Mouse (Mus musculus) forebrain, embryonic 15.5 days (tissue): ENCODE measurements around the gene Oas1c. TPM values are rescaled to one million over a fixed set of nuclear protein-coding genes. Genes with fewer than 3 reads are reported as not detected.
"Not testable (repeated sequence)": the region's sequence is repeated elsewhere in the genome, so short reads cannot be mapped to it uniquely, and the experiment has no call there.

Experiments
- ATAC-seq: fragments of 200-750 bp; cut with Nextera tagmentation; replicated peaks from 2 replicates; pipeline ENCODE4 v1.8.0; 2017; ENCODE audit warnings: mild to moderate bottlenecking, moderate TSS enrichment, moderate library complexity
- H3K27ac ChIP-seq: fragments of 300-500 bp; sonication (generic); replicated peaks from 2 replicates; pipeline ENCODE4 v1.5.1; 2015; ENCODE audit warnings: mild to moderate bottlenecking, inconsistent platforms
- H3K27me3 ChIP-seq: fragments of 300-500 bp; sonication (generic); 2 replicates; pipeline ENCODE4 v1.6.1; 2015; ENCODE audit warnings: inconsistent platforms
- H3K36me3 ChIP-seq: fragments of 300-500 bp; sonication (generic); 2 replicates; pipeline ENCODE4 v1.6.1; 2015; ENCODE audit warnings: mild to moderate bottlenecking, inconsistent platforms
- H3K4me1 ChIP-seq: fragments of 300-500 bp; sonication (generic); 2 replicates; pipeline ENCODE4 v1.6.1; 2015; ENCODE audit warnings: inconsistent platforms
- H3K4me2 ChIP-seq: fragments of 300-500 bp; sonication (generic); replicated peaks from 2 replicates; pipeline ENCODE4 v1.6.1; 2015; ENCODE audit warnings: mild to moderate bottlenecking, inconsistent platforms
- H3K4me3 ChIP-seq: fragments of 300-500 bp; sonication (generic); 2 replicates; pipeline ENCODE4 v1.5.1; 2015; ENCODE audit warnings: mild to moderate bottlenecking, inconsistent platforms
- H3K9ac ChIP-seq: fragments of 300-500 bp; sonication (generic); replicated peaks from 2 replicates; pipeline ENCODE4 v1.6.1; 2015; ENCODE audit warnings: mild to moderate bottlenecking, inconsistent platforms
- H3K9me3 ChIP-seq: fragments of 300-500 bp; sonication (generic); 2 replicates; pipeline ENCODE4 v1.6.1; 2016; ENCODE audit warnings: inconsistent platforms
- WGBS: fragments of 180-500 bp; shearing (Covaris S2); methylation state at CpG from one replicate; pipeline ENCODE4 v1.1.7; 2015; ENCODE audit warnings: mixed read lengths; 5-methylcytosine and 5-hydroxymethylcytosine counted together
- polyA plus RNA-seq: library from polyadenylated mRNA; unstranded; fragments of >200 nt; fragmentation: Nextera tagmentation; extraction: Ambion mirVana; gene quantifications from 2 replicates; pipeline ENCODE4 v1.2.1, GENCODE M21; 2015

The Oas1c gene
- polyA plus RNA-seq, 1 experiment from 2014 or later: 0.41 TPM

- Histone ChIP-seq H3K4me3 (peak overlapping the region; percentile 36; the same call in 1 of the 2 replicates), H3K9ac (no peak overlapping the region), H3K27me3 (no peaks in the 10 kb centered on the region), H3K36me3 (no peaks in the 10 kb centered on the region), H3K4me2 (peak overlapping the region; percentile 42; the same call in 1 of the 2 replicates), H3K4me1 (peaks cover 9% of the 10 kb centered on the region), H3K9me3 (no peaks in the 10 kb centered on the region), H3K27ac (no peak overlapping the region)
- no peak for ATAC-seq
- 87% methylated on average over 6 of the region's 6 CpGs for WGBS
These were observed 709 bp upstream of the Oas1c start for GRCm38 (mm10) chr5:120813023-120813422.

DNA sequence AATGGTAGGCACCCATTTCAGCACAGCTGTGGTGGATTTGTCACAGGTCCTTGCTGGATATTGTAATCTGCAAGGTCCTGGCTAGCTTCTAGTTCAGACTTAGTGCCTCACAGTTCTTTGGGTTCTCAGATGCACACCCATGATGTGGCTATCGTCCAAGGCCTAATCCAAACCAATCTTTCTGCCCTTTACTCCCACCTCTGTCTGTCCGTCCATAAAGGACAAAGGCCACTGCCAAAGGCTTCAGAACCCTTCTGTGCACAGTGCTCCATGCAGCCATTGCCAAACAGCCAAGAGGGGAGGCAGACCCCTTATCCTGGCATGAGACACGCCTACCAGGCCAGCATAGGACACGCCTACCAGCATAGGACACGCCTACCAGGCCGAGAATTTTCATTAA, 3.1 kb downstream of the Oas1c start:
- no peak for ATAC-seq
- WGBS: 35% methylated on average over 6 of the region's 6 CpGs

GRCm38 (mm10) chr5:120806458-120806857, 5.9 kb downstream of the Oas1c start:
- H3K36me3 ChIP-seq: no peaks in the 10 kb centered on the region
- ATAC-seq: no peak
- no peak overlapping the region for H3K9ac ChIP-seq
- H3K27me3 ChIP-seq: no peaks in the 10 kb centered on the region
- WGBS: 87% methylated on average over 1 of the region's 1 CpGs
- H3K4me1 ChIP-seq: no peaks in the 10 kb centered on the region
- no peak overlapping the region for H3K4me2 ChIP-seq
- no peaks in the 10 kb centered on the region for H3K9me3 ChIP-seq
- H3K4me3 ChIP-seq: no peak overlapping the region
- no peak overlapping the region for H3K27ac ChIP-seq

More for the DNA sequence above, 3.1 kb downstream of the Oas1c start:
- Histone ChIP-seq H3K9me3 (no peaks in the 10 kb centered on the region), H3K27me3 (no peaks in the 10 kb centered on the region), H3K27ac (no peak overlapping the region), H3K4me1 (peaks cover 9% of the 10 kb centered on the region), H3K4me2 (no peak overlapping the region), H3K36me3 (no peaks in the 10 kb centered on the region), H3K9ac (no peak overlapping the region), H3K4me3 (no peak overlapping the region)

DNA sequence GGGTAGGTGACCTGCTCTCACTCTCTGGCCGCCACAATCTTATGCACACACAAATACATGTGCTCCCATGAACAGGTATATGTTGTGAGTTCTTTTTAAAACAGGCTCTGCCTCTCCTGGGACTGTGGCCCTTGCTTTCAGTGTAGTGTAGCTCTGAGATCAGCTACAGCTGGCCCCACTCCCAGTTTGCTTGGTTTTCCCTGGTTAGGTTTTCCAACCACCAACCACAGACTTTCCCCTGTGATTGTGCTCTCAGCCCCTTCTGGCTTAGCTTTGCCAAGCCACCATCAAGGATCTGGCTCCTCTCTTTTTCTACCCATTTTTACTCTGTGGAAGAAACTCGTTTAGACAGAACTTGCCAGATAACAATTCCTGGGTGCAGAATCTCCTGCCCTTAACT, 8.7 kb downstream of the Oas1c start:
- Histone ChIP-seq H3K4me3 (no peak overlapping the region), H3K4me2 (no peak overlapping the region), H3K36me3 (no peaks in the 10 kb centered on the region), H3K27me3 (no peaks in the 10 kb centered on the region), H3K9me3 (no peaks in the 10 kb centered on the region), H3K4me1 (no peaks in the 10 kb centered on the region), H3K27ac (no peak overlapping the region), H3K9ac (no peak overlapping the region)
- ATAC-seq: no peak
- 80% methylated on average over 2 of the region's 2 CpGs for WGBS

GRCm38 (mm10) chr5:120798943-120799342, 13.4 kb downstream of the Oas1c start:
- 76% methylated on average over 2 of the region's 2 CpGs for WGBS
- not testable (repeated sequence) for H3K36me3 ChIP-seq, H3K4me2 ChIP-seq, H3K4me1 ChIP-seq, H3K27me3 ChIP-seq, H3K9me3 ChIP-seq, ATAC-seq, H3K27ac ChIP-seq, H3K4me3 ChIP-seq, H3K9ac ChIP-seq

DNA sequence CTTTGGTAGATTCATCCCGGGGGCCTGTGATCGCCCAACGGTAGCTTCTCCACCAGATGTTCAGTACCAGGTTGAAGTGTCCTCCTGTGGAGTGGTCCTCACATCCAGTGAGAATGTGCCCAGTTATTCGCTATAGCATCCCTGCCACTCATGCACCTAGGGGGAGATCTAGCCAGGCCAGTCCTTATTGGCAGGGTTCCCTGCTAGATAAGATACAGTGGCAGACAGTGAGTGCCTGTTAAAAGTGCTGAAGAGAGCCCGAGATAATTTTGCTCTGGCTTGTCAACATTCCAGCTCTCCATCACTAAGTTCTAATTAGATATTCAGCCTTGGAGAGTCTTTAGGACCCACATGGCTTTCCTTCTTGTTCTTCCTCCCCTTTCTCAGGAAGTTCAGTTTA, 14.2 kb downstream of the Oas1c start:
- H3K4me2 ChIP-seq, H3K27ac ChIP-seq, H3K27me3 ChIP-seq, H3K9me3 ChIP-seq, H3K4me1 ChIP-seq, ATAC-seq, H3K9ac ChIP-seq, H3K4me3 ChIP-seq, H3K36me3 ChIP-seq: not testable (repeated sequence)
- WGBS: 69% methylated on average over 5 of the region's 5 CpGs

DNA sequence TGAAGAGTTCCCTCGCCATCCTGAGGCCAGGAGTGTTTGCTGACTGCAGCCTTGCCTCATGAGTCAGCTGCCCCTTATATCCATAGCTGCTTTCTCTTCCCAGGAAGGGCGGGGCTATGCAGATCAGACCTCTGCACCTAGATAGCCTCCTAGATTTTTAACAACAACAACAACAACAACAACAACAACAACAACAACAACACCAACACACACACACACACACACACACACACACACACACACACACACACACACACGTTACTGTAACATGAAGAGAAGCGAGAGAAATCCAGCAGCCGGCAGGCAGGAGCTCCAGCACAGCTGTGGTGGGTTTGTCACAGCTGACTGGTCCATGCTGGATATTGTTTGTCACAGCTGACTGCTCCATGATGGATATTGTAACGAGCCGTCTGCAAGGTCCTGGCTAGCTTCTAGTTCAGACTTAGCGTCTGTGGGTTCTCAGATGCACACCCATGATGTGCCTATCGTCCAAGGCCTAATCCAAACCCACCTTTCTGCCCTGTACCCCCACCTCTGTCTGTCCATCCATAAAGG, 16.8 kb downstream of the Oas1c start, which contains the start of gene Oas1e:
Gene Oas1e, minus strand, starts transcription at position 51 of the 555 bp plus-strand sequence.
- not testable (repeated sequence) for H3K4me3 ChIP-seq, H3K4me1 ChIP-seq, H3K36me3 ChIP-seq, H3K9me3 ChIP-seq, ATAC-seq, H3K4me2 ChIP-seq, H3K27me3 ChIP-seq, H3K9ac ChIP-seq, H3K27ac ChIP-seq
- WGBS: 58% methylated on average over 9 of the region's 9 CpGs

DNA sequence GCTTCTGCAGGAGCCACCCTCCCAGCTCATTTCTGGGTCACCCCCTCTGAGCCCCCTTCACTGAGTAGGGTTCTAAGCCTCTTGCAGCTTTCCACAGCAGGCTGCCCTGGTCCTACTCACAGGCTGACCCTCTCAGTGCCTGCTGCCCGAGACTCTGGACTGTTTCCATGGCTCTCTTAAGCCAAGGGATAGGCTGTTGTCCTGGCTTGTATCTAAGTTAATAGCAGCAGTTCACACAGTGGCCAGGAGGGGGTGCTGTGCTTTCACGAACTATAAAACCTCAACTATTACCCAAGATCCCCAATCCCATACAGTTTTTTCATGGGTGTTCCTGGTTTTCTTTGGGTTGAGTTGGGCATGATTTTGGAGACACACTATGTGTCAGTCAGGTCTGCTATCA, 19.3 kb downstream of the Oas1c start:
- WGBS: 18% methylated on average over 2 of the region's 2 CpGs
- Histone ChIP-seq H3K9me3 (no peaks in the 10 kb centered on the region), H3K27ac (no peak overlapping the region), H3K4me3 (no peak overlapping the region), H3K27me3 (no peaks in the 10 kb centered on the region), H3K4me2 (no peak overlapping the region), H3K36me3 (no peaks in the 10 kb centered on the region), H3K9ac (no peak overlapping the region), H3K4me1 (no peaks in the 10 kb centered on the region)
- ATAC-seq: no peak

GRCm38 (mm10) chr5:120787042-120787441, 25.3 kb downstream of the Oas1c start:
- Histone ChIP-seq H3K4me3 (no peak overlapping the region), H3K27me3 (no peaks in the 10 kb centered on the region), H3K4me2 (no peak overlapping the region), H3K9me3 (no peaks in the 10 kb centered on the region), H3K36me3 (no peaks in the 10 kb centered on the region), H3K4me1 (no peaks in the 10 kb centered on the region), H3K27ac (no peak overlapping the region), H3K9ac (no peak overlapping the region)
- ATAC-seq: no peak
- 78% methylated on average over 3 of the region's 3 CpGs for WGBS

DNA sequence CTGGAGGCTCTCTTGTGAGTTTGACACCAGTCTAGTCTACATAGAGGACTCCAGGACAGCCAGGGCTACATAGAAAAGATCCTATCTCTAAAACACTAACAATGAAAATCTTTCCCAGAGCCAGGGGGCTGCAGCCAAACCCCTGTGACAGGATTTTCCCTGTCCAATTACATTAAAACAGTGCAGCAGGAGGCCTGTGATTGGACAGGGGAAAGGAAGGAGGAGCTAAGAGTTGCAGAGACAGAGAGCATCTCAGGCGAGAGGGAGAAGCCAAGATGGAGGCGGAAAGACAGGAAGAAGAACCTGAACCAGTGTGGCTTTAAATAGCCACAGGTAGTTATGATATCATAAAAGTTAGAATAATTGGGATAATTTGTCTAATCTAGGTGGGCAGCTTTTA, 29.9 kb downstream of the Oas1c start:
- H3K9ac ChIP-seq: no peak overlapping the region
- no peak overlapping the region for H3K4me3 ChIP-seq
- no peaks in the 10 kb centered on the region for H3K4me1 ChIP-seq
- no peaks in the 10 kb centered on the region for H3K27me3 ChIP-seq
- H3K4me2 ChIP-seq: no peak overlapping the region
- H3K36me3 ChIP-seq: no peaks in the 10 kb centered on the region
- H3K9me3 ChIP-seq: no peaks in the 10 kb centered on the region
- no peak for ATAC-seq
- 68% methylated on average over 2 of the region's 2 CpGs for WGBS
- H3K27ac ChIP-seq: no peak overlapping the region

GRCm38 (mm10) chr5:120781646-120782045, 30.7 kb downstream of the Oas1c start:
- no peaks in the 10 kb centered on the region for H3K4me1 ChIP-seq
- no peak overlapping the region for H3K4me2 ChIP-seq
- no peak for ATAC-seq
- H3K27ac ChIP-seq: no peak overlapping the region
- H3K9ac ChIP-seq: no peak overlapping the region
- H3K9me3 ChIP-seq: no peaks in the 10 kb centered on the region
- H3K4me3 ChIP-seq: no peak overlapping the region
- no peaks in the 10 kb centered on the region for H3K36me3 ChIP-seq
- 78% methylated on average over 1 of the region's 1 CpGs for WGBS
- H3K27me3 ChIP-seq: no peaks in the 10 kb centered on the region

DNA sequence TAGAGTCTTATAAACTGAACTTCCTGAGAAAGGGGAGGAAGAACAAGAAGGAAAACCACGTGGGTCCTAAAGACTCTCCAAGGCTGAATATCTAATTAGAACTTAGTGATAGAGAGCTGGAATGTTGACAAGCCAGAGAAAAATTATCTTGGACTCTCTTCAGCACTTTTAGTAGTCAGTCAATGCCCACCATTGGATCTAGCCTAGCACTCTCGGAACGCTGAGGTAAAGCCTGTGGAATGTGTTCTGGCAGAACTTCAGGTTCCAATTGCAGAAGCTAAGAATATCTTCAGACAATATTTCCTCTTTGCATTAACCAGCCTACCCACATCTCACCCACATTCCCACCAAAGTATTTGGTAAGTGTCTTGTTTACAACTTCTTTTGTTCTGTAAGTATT, 32.4 kb downstream of the Oas1c start:
- H3K27me3 ChIP-seq: no peaks in the 10 kb centered on the region
- no peaks in the 10 kb centered on the region for H3K9me3 ChIP-seq
- no peak overlapping the region for H3K4me3 ChIP-seq
- no peak for ATAC-seq
- H3K27ac ChIP-seq: no peak overlapping the region
- H3K4me1 ChIP-seq: no peaks in the 10 kb centered on the region
- H3K9ac ChIP-seq: no peak overlapping the region
- H3K4me2 ChIP-seq: no peak overlapping the region
- H3K36me3 ChIP-seq: no peaks in the 10 kb centered on the region
- WGBS: 56% methylated on average over 3 of the region's 3 CpGs

DNA sequence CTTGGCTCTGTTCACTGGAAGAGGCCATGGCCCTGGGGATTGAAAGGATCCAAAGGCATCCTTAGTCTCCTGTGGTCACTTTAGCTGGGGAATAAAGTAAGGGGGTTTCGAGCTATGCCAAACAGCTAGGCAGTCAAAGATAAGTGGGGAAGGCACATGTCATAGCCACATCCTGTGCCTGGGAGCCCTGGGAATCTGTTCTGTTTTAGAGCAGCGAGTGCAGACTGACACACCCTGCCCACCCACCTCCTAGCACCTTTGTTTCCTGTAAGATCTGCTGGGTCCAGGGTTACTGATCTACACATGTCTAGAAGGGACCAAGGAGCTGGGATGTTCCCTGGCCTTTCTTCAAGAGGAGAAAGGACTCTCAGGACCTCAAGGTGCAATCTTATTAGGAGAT, 33.4 kb downstream of the Oas1c start:
- H3K4me3 ChIP-seq: no peak overlapping the region
- no peaks in the 10 kb centered on the region for H3K4me1 ChIP-seq
- ATAC-seq: no peak
- no peak overlapping the region for H3K27ac ChIP-seq
- no peak overlapping the region for H3K4me2 ChIP-seq
- H3K9me3 ChIP-seq: no peaks in the 10 kb centered on the region
- WGBS: 72% methylated on average over 2 of the region's 2 CpGs
- H3K27me3 ChIP-seq: no peaks in the 10 kb centered on the region
- no peak overlapping the region for H3K9ac ChIP-seq
- H3K36me3 ChIP-seq: no peaks in the 10 kb centered on the region
